Mouse (Mus musculus) E14TG2a.4 (cell line): ENCODE measurements around the gene Dhps.

Experiments used
- CTCF ChIP-seq: conservative IDR thresholded peaks from 2 replicates; pipeline ENCODE4 v1.5.1; 2014; ENCODE audit warnings: low read length
- POU5F1 ChIP-seq: IDR thresholded peaks from 2 replicates; pipeline ENCODE4 v1.6.1; 2014; ENCODE audit warnings: low read length, borderline replicate concordance

DNA sequence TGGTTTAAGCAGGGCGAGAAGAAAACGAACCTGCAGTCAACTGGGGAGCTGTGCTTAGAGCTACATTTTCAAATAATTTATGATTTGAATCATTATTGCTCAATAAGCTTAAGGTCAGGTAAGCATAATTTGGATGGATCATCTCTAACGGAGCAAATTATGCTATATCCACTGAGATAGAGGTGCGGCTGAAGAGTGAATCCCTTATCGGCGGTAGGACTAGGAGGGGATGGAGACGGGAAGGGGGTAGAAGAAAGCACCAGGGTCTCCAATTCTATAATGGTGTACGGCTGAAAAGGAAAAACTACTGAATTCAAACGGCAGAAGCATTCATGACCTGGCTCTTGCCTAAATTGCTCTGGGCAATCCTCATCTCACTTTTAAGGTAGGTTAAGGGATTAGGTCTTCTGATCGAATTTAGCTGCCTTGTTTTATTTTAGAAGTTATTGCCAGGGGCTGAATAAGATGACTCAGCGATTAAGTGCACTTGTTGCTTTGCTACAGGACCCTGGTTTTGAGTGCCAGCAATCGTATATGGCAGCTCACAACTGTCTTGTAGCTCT, 36.3 kb upstream of the Dhps start:
- TF ChIP-seq CTCF (no peak), POU5F1 (no peak)
